Mouse (Mus musculus): ENCODE measurements at regions not wholly inside any gene's neighbourhood (a gene's known extent, or its start where the extent isn't known, plus 50 kb on each side); places are given as distances from the start of the nearest gene placed in this dataset.

- no peak overlapping the region for H3K4me3 ChIP-seq (ENCODE audit: insufficient read depth, low read depth, low read length)
- no peaks in the 10 kb centered on the region for H3K4me1 ChIP-seq (ENCODE audit: control insufficient read depth, insufficient read depth, insufficient read length, low read length)
- no peak overlapping the region for H3K27ac ChIP-seq (replicated peaks; ENCODE audit: low read depth, low read length)
Measured at GRCm38 (mm10) chr12:26163416-26163815, 251.6 kb downstream of the Rnf144a start.

GRCm38 (mm10) chr12:26160861-26161615 is 254.0 kb downstream of the Rnf144a start:
- no peak overlapping the region for H3K4me3 ChIP-seq (ENCODE audit: insufficient read depth, low read depth, low read length)
- H3K27ac ChIP-seq (replicated peaks; ENCODE audit: low read depth, low read length) = no peak overlapping the region
- H3K4me1 ChIP-seq (ENCODE audit: control insufficient read depth, insufficient read depth, insufficient read length, low read length) = no peaks in the 10 kb centered on the region

- Histone ChIP-seq H3K27ac (replicated peaks; ENCODE audit: low read depth, low read length) (no peak overlapping the region), H3K4me1 (ENCODE audit: control insufficient read depth, insufficient read depth, insufficient read length, low read length) (no peaks in the 10 kb centered on the region), H3K4me3 (ENCODE audit: insufficient read depth, low read depth, low read length) (no peak overlapping the region)
Measured at GRCm38 (mm10) chr12:26152992-26153391, 262.1 kb downstream of the Rnf144a start.

GRCm38 (mm10) chr12:26146336-26146735 is 268.7 kb downstream of the Rnf144a start:
- Histone ChIP-seq H3K27ac (replicated peaks; ENCODE audit: low read depth, low read length) (no peak overlapping the region), H3K4me3 (ENCODE audit: insufficient read depth, low read depth, low read length) (no peak overlapping the region), H3K4me1 (ENCODE audit: control insufficient read depth, insufficient read depth, insufficient read length, low read length) (no peaks in the 10 kb centered on the region)

GRCm38 (mm10) chr12:26145085-26145714 is 269.9 kb downstream of the Rnf144a start:
- no peak overlapping the region for H3K27ac ChIP-seq (replicated peaks; ENCODE audit: low read depth, low read length)
- H3K4me3 ChIP-seq (ENCODE audit: insufficient read depth, low read depth, low read length) = no peak overlapping the region
- no peaks in the 10 kb centered on the region for H3K4me1 ChIP-seq (ENCODE audit: control insufficient read depth, insufficient read depth, insufficient read length, low read length)

GRCm38 (mm10) chr12:26144616-26145015 is 270.4 kb downstream of the Rnf144a start:
- Histone ChIP-seq H3K4me1 (ENCODE audit: control insufficient read depth, insufficient read depth, insufficient read length, low read length) (no peaks in the 10 kb centered on the region), H3K27ac (replicated peaks; ENCODE audit: low read depth, low read length) (no peak overlapping the region), H3K4me3 (ENCODE audit: insufficient read depth, low read depth, low read length) (no peak overlapping the region)

- no peak overlapping the region for H3K4me3 ChIP-seq (ENCODE audit: insufficient read depth, low read depth, low read length)
- H3K4me1 ChIP-seq (ENCODE audit: control insufficient read depth, insufficient read depth, insufficient read length, low read length) = no peaks in the 10 kb centered on the region
- no peak overlapping the region for H3K27ac ChIP-seq (replicated peaks; ENCODE audit: low read depth, low read length)
Measured at GRCm38 (mm10) chr12:26143411-26143810, 271.6 kb downstream of the Rnf144a start.

GRCm38 (mm10) chr12:26130811-26131210 is 284.2 kb downstream of the Rnf144a start:
- Histone ChIP-seq H3K4me1 (ENCODE audit: control insufficient read depth, insufficient read depth, insufficient read length, low read length) (no peaks in the 10 kb centered on the region), H3K4me3 (ENCODE audit: insufficient read depth, low read depth, low read length) (no peak overlapping the region), H3K27ac (replicated peaks; ENCODE audit: low read depth, low read length) (no peak overlapping the region)

- Histone ChIP-seq H3K4me1 (ENCODE audit: control insufficient read depth, insufficient read depth, insufficient read length, low read length) (no peaks in the 10 kb centered on the region), H3K27ac (replicated peaks; ENCODE audit: low read depth, low read length) (no peak overlapping the region), H3K4me3 (ENCODE audit: insufficient read depth, low read depth, low read length) (no peak overlapping the region)
Measured at GRCm38 (mm10) chr12:26130011-26130410, 285.0 kb downstream of the Rnf144a start.

GRCm38 (mm10) chr12:26129511-26129910 is 285.5 kb downstream of the Rnf144a start:
- H3K4me1 ChIP-seq (ENCODE audit: control insufficient read depth, insufficient read depth, insufficient read length, low read length) = no peaks in the 10 kb centered on the region
- H3K27ac ChIP-seq (replicated peaks; ENCODE audit: low read depth, low read length) = no peak overlapping the region
- no peak overlapping the region for H3K4me3 ChIP-seq (ENCODE audit: insufficient read depth, low read depth, low read length)

GRCm38 (mm10) chr12:26128851-26129250 is 286.2 kb downstream of the Rnf144a start:
- no peak overlapping the region for H3K27ac ChIP-seq (replicated peaks; ENCODE audit: low read depth, low read length)
- no peaks in the 10 kb centered on the region for H3K4me1 ChIP-seq (ENCODE audit: control insufficient read depth, insufficient read depth, insufficient read length, low read length)
- no peak overlapping the region for H3K4me3 ChIP-seq (ENCODE audit: insufficient read depth, low read depth, low read length)

GRCm38 (mm10) chr12:26126260-26126659 is 288.8 kb downstream of the Rnf144a start:
- H3K4me3 ChIP-seq (ENCODE audit: insufficient read depth, low read depth, low read length) = no peak overlapping the region
- H3K4me1 ChIP-seq (ENCODE audit: control insufficient read depth, insufficient read depth, insufficient read length, low read length) = no peaks in the 10 kb centered on the region
- no peak overlapping the region for H3K27ac ChIP-seq (replicated peaks; ENCODE audit: low read depth, low read length)

- Histone ChIP-seq H3K4me1 (ENCODE audit: control insufficient read depth, insufficient read depth, insufficient read length, low read length) (no peaks in the 10 kb centered on the region), H3K27ac (replicated peaks; ENCODE audit: low read depth, low read length) (no peak overlapping the region), H3K4me3 (ENCODE audit: insufficient read depth, low read depth, low read length) (no peak overlapping the region)
Measured at GRCm38 (mm10) chr12:26124211-26124610, 290.8 kb downstream of the Rnf144a start.

- Histone ChIP-seq H3K4me3 (ENCODE audit: insufficient read depth, low read depth, low read length) (no peak overlapping the region), H3K27ac (replicated peaks; ENCODE audit: low read depth, low read length) (no peak overlapping the region), H3K4me1 (ENCODE audit: control insufficient read depth, insufficient read depth, insufficient read length, low read length) (no peaks in the 10 kb centered on the region; the same call in 1 of the 2 replicates)
Measured at GRCm38 (mm10) chr12:26115339-26115912, 299.6 kb downstream of the Rnf144a start.

- Histone ChIP-seq H3K4me1 (ENCODE audit: control insufficient read depth, insufficient read depth, insufficient read length, low read length) (no peaks in the 10 kb centered on the region; the same call in 1 of the 2 replicates), H3K4me3 (ENCODE audit: insufficient read depth, low read depth, low read length) (no peak overlapping the region), H3K27ac (replicated peaks; ENCODE audit: low read depth, low read length) (no peak overlapping the region)
Measured at GRCm38 (mm10) chr12:26112166-26113019, 302.7 kb downstream of the Rnf144a start.
